Mouse (Mus musculus): ENCODE results near the gene Gm17428.

Gene Gm17428

DNA sequence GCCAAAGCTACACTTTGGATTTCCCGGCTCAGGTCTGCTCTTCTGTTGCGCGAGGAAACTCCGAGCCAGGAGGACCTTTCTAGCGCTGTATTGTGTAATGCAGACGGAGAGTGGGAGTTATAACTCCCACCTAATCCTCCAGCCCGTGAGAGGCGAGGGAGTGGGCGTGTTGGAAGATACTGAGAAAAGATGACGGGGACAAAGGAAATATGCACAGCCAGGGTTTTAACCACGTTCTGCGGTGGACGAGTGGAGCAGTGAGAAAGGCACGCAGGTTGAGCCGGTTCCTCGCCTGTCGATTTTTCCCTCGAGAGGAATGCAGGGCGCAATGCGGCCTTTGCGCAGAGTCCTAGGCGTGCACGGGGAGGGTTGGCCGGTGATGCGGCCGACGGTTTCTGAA is 37.9 kb downstream of the Gm17428 start:
- peak; percentile 56 for DNase-seq (ENCODE audit: low spot score)

DNA sequence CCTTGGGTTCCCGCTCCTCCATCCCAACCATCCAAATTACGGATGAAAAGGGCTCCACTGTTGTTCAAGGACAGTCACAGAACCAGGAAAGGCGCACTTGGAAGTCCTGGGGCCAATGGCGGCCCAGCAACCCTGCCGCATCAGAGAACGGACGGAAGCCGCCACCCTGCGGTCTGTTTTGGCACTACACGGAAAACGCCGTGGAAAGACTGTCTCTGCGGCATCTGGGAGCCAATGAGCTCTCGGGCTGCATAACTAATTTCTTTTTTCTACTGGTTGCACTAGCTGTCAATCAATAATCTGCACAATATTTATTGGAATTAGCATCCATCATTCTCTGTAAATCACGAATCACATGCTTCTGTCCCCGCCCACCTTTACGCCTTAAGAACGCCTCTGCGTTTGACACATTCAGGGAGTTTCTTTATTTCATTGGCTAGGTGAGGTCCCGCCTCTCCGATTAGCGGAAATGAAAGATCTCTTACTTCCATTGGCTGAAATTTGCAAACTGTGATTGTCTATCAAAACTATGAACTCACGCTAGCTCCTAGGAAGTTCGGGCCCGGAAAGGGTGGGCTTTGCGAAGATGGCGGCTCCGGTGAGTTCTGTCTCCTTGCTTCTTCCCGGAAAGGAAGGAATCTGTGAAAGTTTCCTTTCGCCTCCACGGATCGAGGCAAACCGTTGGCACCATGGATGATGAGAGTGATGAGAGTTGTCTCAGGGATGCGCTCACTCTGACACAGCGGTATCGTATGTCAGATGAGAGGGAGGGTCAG is 38.4 kb downstream of the Gm17428 start, which contains the start of gene Ngdn:
Gene Ngdn, plus strand, starts transcription at position 464 of the 776 bp plus-strand sequence.
- peak; percentile 100 for DNase-seq (ENCODE audit: low spot score)

DNA sequence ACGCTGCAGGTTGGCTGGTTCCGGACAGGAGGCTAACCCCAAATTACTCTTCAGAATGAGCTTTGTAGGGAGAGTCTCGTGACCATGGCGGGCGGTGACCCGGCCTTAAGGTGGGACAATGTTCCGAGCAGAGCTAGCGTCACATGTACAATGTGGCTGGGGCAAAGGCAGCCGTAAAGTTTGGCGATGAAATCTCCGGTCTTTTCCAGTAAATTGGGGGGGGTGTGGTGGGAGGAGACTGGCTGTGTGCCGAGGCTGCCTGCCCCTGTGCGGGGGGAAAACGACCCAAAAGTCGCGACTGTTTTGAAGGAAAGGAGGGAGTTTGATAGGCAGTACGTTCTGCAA is 39.0 kb downstream of the Gm17428 start:
- DNase-seq (ENCODE audit: low spot score) = no peak

DNA sequence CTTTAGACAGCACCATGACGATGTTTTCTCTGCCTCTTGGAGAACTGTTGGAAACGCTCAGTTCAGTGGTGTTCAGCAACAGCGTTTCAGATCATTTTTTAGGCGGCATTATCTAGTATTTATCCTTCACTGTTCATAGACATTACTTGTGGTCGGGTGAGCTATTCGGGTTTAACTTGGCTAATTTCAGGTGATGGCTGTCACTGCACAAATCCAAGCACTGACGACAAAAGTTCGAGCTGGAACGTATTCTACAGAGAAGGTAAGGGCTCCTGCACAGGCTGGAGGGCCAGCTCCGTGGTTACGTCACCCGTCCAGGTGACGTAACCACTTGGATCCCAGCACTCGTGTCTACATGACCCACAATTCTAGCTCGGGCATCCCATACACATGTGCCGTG is 40.1 kb downstream of the Gm17428 start:
- DNase-seq (ENCODE audit: low spot score) = no peak

DNA sequence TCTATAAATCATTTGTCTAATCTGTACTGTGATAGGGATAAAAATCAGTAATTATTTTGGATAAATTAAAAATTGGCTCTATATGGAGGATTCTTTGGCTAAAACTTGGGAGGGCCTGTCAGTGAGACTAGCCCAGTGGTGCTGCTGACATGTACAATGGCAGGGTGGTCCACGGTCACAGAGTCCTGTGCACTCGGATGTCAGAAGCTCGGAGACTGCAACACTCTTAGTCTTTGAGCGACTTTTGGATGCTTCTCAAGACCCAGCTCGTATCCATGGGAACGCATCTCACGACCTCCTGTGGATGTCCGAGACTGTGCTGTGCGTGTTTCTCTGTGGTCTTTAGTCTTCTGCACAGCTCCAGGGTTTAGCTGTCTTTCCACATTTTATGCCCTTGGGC is 43.7 kb downstream of the Gm17428 start:
- no peak for DNase-seq (ENCODE audit: low spot score)

DNA sequence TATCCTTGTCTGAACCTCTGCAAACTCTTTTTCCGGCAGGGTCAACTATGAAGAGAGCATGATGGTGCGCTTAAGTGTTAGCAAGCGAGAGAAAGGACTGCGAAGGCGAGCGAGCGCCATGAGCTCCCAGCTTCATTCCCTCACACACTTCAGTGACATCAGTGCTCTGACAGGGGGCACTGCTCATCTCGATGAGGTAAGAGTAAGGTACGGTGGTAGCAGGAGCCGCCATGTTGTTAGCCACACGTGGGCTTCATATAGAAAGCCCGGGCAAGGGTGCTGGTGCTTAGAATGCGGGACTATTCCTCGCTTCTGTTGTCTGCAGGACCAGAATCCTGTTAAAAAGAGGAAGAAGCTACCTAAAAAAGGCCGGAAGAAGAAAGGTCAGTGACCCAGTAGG is 46.3 kb downstream of the Gm17428 start:
- DNase-seq (ENCODE audit: low spot score) = no peak

DNA sequence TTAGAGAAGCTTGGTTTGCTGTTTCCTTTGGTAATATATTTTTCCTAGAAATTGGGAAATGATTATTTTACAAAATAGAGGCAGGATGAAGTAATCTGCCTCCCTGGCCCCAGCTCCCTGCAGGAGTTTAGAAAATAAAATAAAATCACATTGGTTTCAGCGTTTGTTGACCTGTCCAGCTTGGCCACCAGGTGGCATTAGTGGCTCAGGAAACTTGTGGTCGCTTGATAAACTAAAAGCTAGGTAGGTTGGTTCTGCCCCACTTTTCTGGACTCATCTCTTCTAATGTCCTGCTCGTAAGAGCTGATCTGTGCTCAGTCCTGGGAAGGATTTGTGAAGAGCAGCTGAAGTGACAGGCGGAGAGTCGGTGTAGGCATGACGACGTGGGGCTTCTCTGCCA is 47.5 kb downstream of the Gm17428 start:
- DNase-seq (ENCODE audit: low spot score) = peak; percentile 35

DNA sequence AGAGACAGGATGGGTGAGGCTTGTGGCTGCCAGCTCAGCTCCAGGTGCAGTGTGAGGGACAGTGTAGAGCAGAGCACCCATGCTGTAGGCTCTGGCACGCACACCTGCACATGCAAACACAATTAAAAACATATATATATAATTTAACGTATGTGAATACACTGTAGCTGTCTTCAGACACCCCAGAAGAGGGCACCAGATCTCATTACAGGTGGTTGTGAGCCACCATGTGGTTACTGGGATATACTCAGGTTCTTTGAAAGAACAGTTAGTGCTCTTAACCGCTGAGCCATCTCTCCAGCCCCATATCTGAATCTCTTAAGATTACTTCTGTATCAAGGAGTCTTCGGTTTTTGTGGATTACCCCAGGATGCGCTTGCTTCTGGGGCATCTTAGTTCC is 48.8 kb downstream of the Gm17428 start:
- no peak for DNase-seq (ENCODE audit: low spot score)
